Mouse (Mus musculus): Measurements from ENCODE around the gene Vwa1.

DNA sequence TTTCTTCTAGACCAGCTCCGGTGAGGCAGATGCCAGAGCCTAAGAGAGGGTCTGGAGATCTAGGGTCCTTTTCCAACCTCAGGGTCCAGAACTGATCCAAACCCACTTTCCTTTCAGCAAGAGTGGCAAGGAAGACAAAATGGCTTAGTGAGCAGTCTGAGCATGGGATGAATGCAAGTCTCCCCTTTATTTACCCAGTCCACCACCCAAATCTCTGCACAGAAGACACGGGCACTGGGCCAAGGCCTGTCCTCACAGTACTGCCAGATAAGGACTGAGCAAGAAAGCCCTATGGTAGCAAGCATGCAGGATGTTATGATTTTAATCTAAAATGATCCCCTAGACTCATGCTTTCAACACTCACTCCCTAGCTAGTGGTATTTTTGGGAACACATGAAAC, 3.3 kb upstream of the Vwa1 start:
- TF ChIP-seq TAL1 (IDR thresholded peaks at IDR 0.05; ENCODE audit: low read length) (no peak; the same call in 1 of the 2 replicates), CTCF (IDR thresholded peaks at IDR 0.05 in 2 of 3, conservative IDR thresholded peaks at IDR 0.05 in 1 of 3; ENCODE audit: control insufficient read depth in 1 of 3, insufficient read depth in 1 of 3, low read depth in 2 of 3, low read length in 3 of 3, poor library complexity in 1 of 3, severe bottlenecking in 1 of 3) (no peak), SMC3 (IDR thresholded peaks at IDR 0.05; ENCODE audit: low read depth, low read length) (no peak), JUND (IDR thresholded peaks at IDR 0.05; ENCODE audit: low read depth, low read length) (no peak), NRF1 (IDR thresholded peaks at IDR 0.05; ENCODE audit: insufficient read depth, low read depth, low read length, poor library complexity, severe bottlenecking) (no peak), RAD21 (IDR thresholded peaks at IDR 0.05; ENCODE audit: low read depth, low read length) (no peak), KAT2A (conservative IDR thresholded peaks at IDR 0.05; ENCODE audit: low read depth, low read length) (no peak), E2F4 (IDR thresholded peaks at IDR 0.05; ENCODE audit: borderline replicate concordance, low read depth, low read length) (no peak), GATA1 (IDR thresholded peaks at IDR 0.05; ENCODE audit: low read depth, low read length) (peak; percentile 59), POLR2AphosphoS2 (IDR thresholded peaks at IDR 0.05; ENCODE audit: low read length) (no peak), POLR2A (IDR thresholded peaks at IDR 0.05; ENCODE audit: control insufficient read depth in 1 of 2, insufficient read depth in 1 of 2, low read depth in 1 of 2, low read length in 2 of 2, poor library complexity in 1 of 2) (no peak), EP300 (IDR thresholded peaks at IDR 0.05; ENCODE audit: low read depth in 1 of 2, low read length in 2 of 2) (peak in 1 of 2 experiments; percentile 25; a peak in 1 of 4 replicates), NELFE (IDR thresholded peaks at IDR 0.05; ENCODE audit: low read depth, low read length) (no peak), CHD2 (IDR thresholded peaks at IDR 0.05; ENCODE audit: low read length) (no peak)

All from MEL (cell line).